8 mouse cellular contexts compared by ENCODE assay signal in genomic region chr17:57105181-57106034, GRCm38 (mm10). TPM values are rescaled to one million over a fixed set of nuclear protein-coding genes. Genes with fewer than 3 reads are reported as not detected.
DNase-seq lines count a peak whose midpoint lies in the region; ATAC-seq and TF ChIP-seq lines count a peak whose summit lies in the region.

Gene Tnfsf9, plus strand, starts transcription at chr17:57105325.

- H3K9me3 ChIP-seq in E14TG2a.4 (ENCODE audit: low read length), result no peaks in the 10 kb centered on the region
- H3K9me3 ChIP-seq in heart, embryonic 10.5 days, result no peaks in the 10 kb centered on the region
- H3K9me3 ChIP-seq in stomach, embryonic 14.5 days (ENCODE audit: control insufficient read depth, low read depth, low read length), result no peaks in the 10 kb centered on the region

- ATAC-seq in frontal cortex, adult (ENCODE audit: low TSS enrichment), result peak; percentile 85
- ATAC-seq in megakaryocyte, adult 5-6 weeks (ENCODE audit: poor library complexity, severe bottlenecking), result peak; percentile 55
- ATAC-seq in stomach, embryonic 14.5 days (ENCODE audit: insufficient number of reproducible peaks, insufficient read depth, low FRiP score, low read depth), result peak; percentile 77

- no peak for TF ChIP-seq CTCF in E14TG2a.4 (conservative IDR thresholded peaks at IDR 0.05; ENCODE audit: low read length)

- peaks cover 50% of the 10 kb centered on the region for H3K4me1 ChIP-seq in E14TG2a.4 (replicated peaks; ENCODE audit: low read depth, low read length)
- H3K4me1 ChIP-seq in heart, embryonic 10.5 days, result peaks cover 25% of the 10 kb centered on the region
- H3K4me1 ChIP-seq in stomach, embryonic 14.5 days (ENCODE audit: control insufficient read depth, insufficient read depth, low read length), result peaks cover 14% of the 10 kb centered on the region

- DNase-seq in frontal cortex, adult 2 months (ENCODE audit: extremely low spot score in 1 of 2, low spot score in 1 of 2), result no peak
- DNase-seq in cerebellum, postnatal 14 days, result peak; percentile 60 to 61
- peak; percentile 80 for DNase-seq in heart, embryonic 10.5 days (ENCODE audit: low spot score)
- peak; percentile 78 for DNase-seq in kidney, postnatal 10 days

- H3K4me2 ChIP-seq in stomach, embryonic 14.5 days (replicated peaks; ENCODE audit: low read depth, low read length), result peak within 1 kb of the TSS; percentile 74

- H3K27me3 ChIP-seq in E14TG2a.4 (ENCODE audit: insufficient read depth, low read length), result peaks cover 55% of the 10 kb centered on the region
- peaks cover 19% of the 10 kb centered on the region; the same call in 1 of the 2 replicates for H3K27me3 ChIP-seq in heart, embryonic 10.5 days (ENCODE audit: insufficient read depth, poor library complexity, severe bottlenecking)
- H3K27me3 ChIP-seq in stomach, embryonic 14.5 days (ENCODE audit: control insufficient read depth, insufficient read depth, low read length), result no peaks in the 10 kb centered on the region

- under 1% methylated on average over 59 of the region's 61 CpGs for WGBS in heart, embryonic 10.5 days
- under 1% methylated on average over 48 of the region's 61 CpGs for WGBS in stomach, embryonic 14.5 days

- peaks cover 11% of the 10 kb centered on the region for H3K36me3 ChIP-seq in E14TG2a.4 (ENCODE audit: insufficient read depth, low read length)
- H3K36me3 ChIP-seq in heart, embryonic 10.5 days, result no peaks in the 10 kb centered on the region
- H3K36me3 ChIP-seq in stomach, embryonic 14.5 days (ENCODE audit: control insufficient read depth, insufficient read depth, low read length), result no peaks in the 10 kb centered on the region

- H3K27ac ChIP-seq in heart, embryonic 10.5 days, result peak within 1 kb of the TSS; percentile 87
- H3K27ac ChIP-seq in stomach, embryonic 14.5 days (ENCODE audit: low read length), result peak within 1 kb of the TSS; percentile 23; the same call in 1 of the 2 replicates

- peak within 1 kb of the TSS; percentile 45 for H3K9ac ChIP-seq in stomach, embryonic 14.5 days (replicated peaks; ENCODE audit: low read depth, low read length)

- H3K4me3 ChIP-seq in E14TG2a.4 (replicated peaks; ENCODE audit: low read length), result peak within 1 kb of the TSS; percentile 86
- H3K4me3 ChIP-seq in heart, embryonic 10.5 days, result peak within 1 kb of the TSS; percentile 66
- H3K4me3 ChIP-seq in stomach, embryonic 14.5 days (ENCODE audit: low read depth, low read length), result peak within 1 kb of the TSS; percentile 54

RNA-seq across cellular contexts. Expression of gene Tnfsf9, which starts in this region (rescaled TPM):
- 1.4 and 1.6 TPM in 2 replicates for polyA plus RNA-seq in frontal cortex, adult 2 months (2012; rRNA removed)
- polyA plus RNA-seq in heart, embryonic 10.5 days (2016; fragmentation: Nextera tagmentation; extraction: Ambion mirVana), result 5.7 and 7.0 TPM in 2 replicates
- total RNA-seq in megakaryocyte, adult 5-6 weeks (2015), result 3.9 and 6.3 TPM in 2 replicates
- 1.5 and 2.2 TPM in 2 replicates for total RNA-seq in megakaryocyte, adult 5-6 weeks (2017)
- polyA plus RNA-seq in stomach, embryonic 14.5 days (2014; fragmentation: Nextera tagmentation; extraction: Ambion mirVana), result 11.0 and 11.7 TPM in 2 replicates

Comparison
In these comparisons a context has a peak if more than half of its experiments do, and no peak if none do; other contexts are left out.
1. DNase-seq: peak in cerebellum, postnatal 14 days (2 of 2), heart, embryonic 10.5 days (single experiment) and kidney, postnatal 10 days (single experiment); none in frontal cortex, adult 2 months (0 of 2).
2. Peak in every context shown above with its lines, with median percentiles within 50 percentile points of each other: ATAC-seq and H3K4me3 ChIP-seq.